Mouse (Mus musculus) testis, adult 2 months (tissue): ENCODE data around the gene Rassf7.

Experiments
- CTCF ChIP-seq: fragments of 200-500 bp; IDR thresholded peaks from 2 replicates; pipeline ENCODE4 v1.5.1; 2012; ENCODE audit warnings: low read depth, mild to moderate bottlenecking, inconsistent platforms, low read length, moderate library complexity; ENCODE audit not compliant: control insufficient read depth, insufficient read depth, insufficient replicate concordance
- POLR2A ChIP-seq: fragments of 200-500 bp; IDR thresholded peaks from 2 replicates; pipeline ENCODE4 v1.6.1; 2012; ENCODE audit warnings: low read depth, mild to moderate bottlenecking, inconsistent platforms, low read length, moderate library complexity; ENCODE audit not compliant: control insufficient read depth

- TF ChIP-seq POLR2A: no peak
- no peak for TF ChIP-seq CTCF
Measured at GRCm38 (mm10) chr7:141190220-141190619, 25.4 kb upstream of the Rassf7 start.
